ENCODE assay signal across 12 mouse cellular contexts in the genomic region with DNA sequence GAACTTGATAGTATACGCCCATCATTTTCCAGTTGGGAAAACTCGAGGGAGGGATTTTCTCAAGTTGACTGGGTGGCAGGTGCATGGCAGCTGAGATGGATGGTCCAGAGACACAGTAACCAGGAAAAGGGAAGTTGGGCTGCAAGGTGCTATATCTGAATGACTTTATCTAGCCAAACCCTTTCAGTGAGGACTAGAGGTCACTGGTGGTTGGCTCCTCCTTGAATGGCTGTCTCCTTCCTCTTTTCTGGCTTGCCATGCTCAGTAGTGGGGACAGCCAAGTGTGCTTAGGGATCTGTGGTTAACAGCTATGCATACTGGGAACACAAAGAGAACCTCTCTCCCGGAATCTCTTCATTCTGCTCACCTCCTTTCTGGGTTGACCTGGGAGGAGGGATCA.
"Had no signal": no experiment of that assay in that cellular context is flagged by ENCODE, and none has a peak within 500 bp of the region (broad histone marks: within the 10 kb centered on the region; RNA-seq: fewer than 3 reads in every experiment).

No protein-coding gene starts in this region.

- DNase-seq: kidney, adult 11 months; kidney, postnatal 10 days; kidney, postnatal 4 days; liver, embryonic 13.5 days; liver, postnatal 0 days; lung, postnatal 14 days; right cerebral cortex, postnatal 14 days had no signal

- H3K4me3 ChIP-seq: layer of hippocampus, adult 2 months; limb, embryonic 15.5 days; liver, embryonic 13.5 days; lung, embryonic 15.5 days; midbrain, embryonic 15.5 days had no signal

- H3K9me3 ChIP-seq: limb, embryonic 15.5 days; liver, embryonic 13.5 days; lung, embryonic 15.5 days; midbrain, embryonic 15.5 days had no signal

- H3K36me3 ChIP-seq: limb, embryonic 15.5 days; liver, embryonic 13.5 days; lung, embryonic 15.5 days; midbrain, embryonic 15.5 days had no signal

- H3K9ac ChIP-seq: limb, embryonic 15.5 days; liver, embryonic 13.5 days; liver, postnatal 0 days; lung, embryonic 15.5 days; midbrain, embryonic 15.5 days had no signal

- H3K4me2 ChIP-seq: limb, embryonic 15.5 days; liver, embryonic 13.5 days; lung, embryonic 15.5 days; midbrain, embryonic 15.5 days had no signal

- H3K27ac ChIP-seq: layer of hippocampus, adult 2 months; limb, embryonic 15.5 days; liver, embryonic 13.5 days; lung, embryonic 15.5 days; macrophage; midbrain, embryonic 15.5 days had no signal

- ATAC-seq: liver, postnatal 0 days; midbrain, embryonic 15.5 days had no signal

- H3K27me3 ChIP-seq: limb, embryonic 15.5 days; liver, embryonic 13.5 days; lung, embryonic 15.5 days; midbrain, embryonic 15.5 days had no signal

- H3K4me1 ChIP-seq: liver, embryonic 13.5 days; lung, embryonic 15.5 days had no signal
